Mouse (Mus musculus) testis, postnatal 10 days (tissue): ENCODE data around the gene Gltp.

ENCODE experiments used
- DNase-seq: peaks from one replicate; pipeline ENCODE4 v3.0.0; 2021; ENCODE audit warnings: low spot score

Gltp gene

GRCm38 (mm10) chr5:114658255-114658654 lies 32.5 kb downstream of the Gltp start, which contains the start of gene Trpv4:
Gene Trpv4 (minus strand): TSS chr5:114658421.
- DNase-seq, result peak; percentile 52

DNA sequence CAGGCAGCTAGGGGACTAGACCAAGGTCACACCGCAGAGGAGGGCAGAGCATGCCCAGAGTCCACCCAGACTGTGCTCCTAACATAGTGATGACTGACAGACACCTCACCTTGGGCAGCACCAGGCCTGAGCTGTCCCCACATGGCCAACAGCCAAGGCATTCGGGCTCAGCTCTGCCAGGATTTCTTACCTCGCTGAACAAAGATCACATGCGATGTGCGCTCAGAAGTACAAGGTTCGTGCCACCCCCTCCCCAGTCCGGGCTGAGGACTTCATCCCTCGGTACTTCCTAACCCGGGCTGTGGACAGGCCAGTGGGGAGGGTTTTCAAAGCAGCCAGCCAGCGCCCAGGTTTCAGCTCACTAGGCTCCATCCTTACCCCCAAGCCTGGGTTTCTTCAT lies 33.4 kb downstream of the Gltp start:
- no peak for DNase-seq

DNA sequence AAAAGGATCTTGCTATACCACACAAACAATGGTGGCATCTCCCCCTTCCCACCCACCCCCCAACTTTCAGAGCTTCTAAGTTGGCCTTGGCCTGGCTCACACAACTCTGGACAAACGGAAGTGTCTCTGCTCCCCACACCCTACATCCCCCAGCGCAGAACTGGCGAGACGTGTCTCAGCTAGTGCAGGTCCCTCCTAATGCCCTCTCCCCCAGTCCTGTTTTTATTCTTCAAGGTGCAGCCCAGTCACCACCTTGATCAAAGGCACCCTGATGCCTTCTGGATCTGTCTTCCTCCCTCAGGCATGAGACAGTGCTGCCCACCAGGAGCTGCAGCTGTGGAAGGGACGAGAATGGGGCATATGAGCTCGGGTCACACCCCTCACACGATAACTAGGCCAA lies 34.5 kb downstream of the Gltp start:
- no peak for DNase-seq

- no peak for DNase-seq
Observed at GRCm38 (mm10) chr5:114655721-114656120, 35.1 kb downstream of the Gltp start.

GRCm38 (mm10) chr5:114653656-114654437 lies 36.9 kb downstream of the Gltp start:
- DNase-seq, result no peak

DNA sequence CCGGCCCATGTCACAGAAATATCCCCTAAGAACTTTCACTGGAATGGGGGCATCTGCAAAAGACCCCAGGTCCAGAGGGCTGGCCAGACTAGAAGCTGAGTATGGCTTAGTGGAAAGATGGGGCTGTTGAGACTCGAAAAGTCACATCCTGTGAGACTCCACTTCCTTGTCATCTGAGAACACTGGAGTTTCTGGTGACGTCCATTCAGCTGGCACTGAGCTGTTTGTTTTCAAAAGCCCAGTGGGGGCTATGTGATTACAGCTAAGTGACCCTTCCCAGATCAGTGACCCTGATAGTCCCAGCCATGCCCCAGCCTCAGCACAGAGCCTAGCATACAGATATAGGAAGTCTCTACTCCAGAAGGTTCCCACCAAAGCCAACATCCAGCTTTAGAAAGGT lies 39.3 kb downstream of the Gltp start:
- DNase-seq, result no peak

DNA sequence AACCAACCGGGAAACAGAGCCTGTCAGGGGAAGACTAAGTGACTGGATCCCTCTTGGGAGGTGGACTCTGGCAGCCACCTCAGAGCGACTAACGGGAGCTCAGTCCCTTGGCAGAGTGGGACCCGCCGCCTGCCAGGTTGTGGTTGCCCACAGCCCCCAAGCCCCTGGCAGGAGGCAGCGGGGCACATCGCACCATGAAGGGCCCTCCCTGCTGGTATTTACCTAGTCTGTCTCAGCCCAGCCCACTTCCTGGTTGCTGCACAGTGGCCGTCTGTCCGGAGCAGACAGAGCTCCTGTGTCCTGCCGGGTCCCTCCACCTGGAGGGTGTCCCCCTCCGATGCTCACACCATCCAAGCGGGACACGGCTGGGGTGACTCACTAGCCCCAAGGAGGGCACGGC lies 39.8 kb downstream of the Gltp start:
- no peak for DNase-seq

DNA sequence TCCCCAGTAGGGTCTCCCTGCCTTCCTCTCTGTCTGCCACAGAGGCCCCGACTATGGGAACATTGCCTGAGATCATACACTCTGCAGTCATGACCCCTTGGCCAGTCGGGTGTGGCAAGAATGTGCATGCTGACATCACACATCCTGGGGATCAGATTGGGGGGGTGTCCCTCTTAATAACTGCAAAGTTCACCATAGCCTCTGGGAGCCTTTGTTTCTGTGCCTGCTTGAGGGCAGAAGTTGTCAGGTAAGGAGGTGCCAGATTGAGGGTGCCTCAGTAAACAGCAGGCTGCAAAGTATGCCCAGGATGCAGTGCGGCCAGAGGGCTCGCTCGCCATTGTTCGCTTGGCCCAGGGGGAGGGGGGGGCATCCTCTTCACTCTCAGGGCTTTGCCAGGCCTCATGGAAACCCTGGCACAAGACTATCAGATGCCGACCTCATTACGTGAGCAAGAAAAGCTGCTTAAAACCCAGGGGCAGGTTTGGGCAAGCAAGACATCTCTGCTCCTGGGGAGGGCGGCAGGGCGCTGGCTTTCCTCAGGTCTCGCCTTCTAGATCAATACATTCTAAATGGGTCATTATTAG lies 42.0 kb downstream of the Gltp start:
- no peak for DNase-seq

DNA sequence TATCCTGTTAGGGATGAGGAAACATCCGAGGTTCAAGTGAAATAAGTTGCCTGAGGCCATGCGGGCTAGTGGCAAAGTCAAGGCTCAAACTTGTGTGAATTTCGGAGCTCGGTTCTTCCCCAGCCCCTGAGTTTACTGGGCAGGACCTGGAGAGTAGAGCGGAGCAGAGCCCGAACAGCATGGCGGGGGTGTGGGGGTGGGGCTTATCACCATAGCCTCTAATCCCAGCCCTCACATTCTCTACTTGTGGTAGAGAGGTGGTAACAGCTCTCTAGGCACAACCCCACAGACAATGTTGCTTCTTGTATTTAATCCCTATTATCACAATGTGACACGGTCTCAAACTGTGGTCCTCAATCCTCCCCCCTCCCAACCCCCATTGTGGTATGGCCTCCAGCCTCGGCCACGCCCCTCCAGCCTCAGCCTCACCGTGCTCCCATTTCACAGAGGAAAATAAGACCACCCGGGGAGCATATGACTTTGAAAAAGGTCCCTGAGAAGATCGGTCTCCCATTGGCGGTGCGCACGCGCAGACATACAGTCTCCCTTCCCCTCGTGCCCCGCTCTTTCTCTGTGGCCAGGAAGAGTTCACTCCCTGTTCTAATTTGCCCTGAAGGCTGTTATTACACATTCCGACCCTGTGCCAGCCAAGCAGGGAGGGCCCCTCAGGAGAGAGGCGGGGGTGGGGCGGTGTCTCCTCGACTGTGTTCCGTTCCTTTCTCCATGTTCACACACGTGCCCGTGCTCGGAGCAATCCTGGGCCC lies 43.4 kb downstream of the Gltp start:
- peak; percentile 68 for DNase-seq

DNA sequence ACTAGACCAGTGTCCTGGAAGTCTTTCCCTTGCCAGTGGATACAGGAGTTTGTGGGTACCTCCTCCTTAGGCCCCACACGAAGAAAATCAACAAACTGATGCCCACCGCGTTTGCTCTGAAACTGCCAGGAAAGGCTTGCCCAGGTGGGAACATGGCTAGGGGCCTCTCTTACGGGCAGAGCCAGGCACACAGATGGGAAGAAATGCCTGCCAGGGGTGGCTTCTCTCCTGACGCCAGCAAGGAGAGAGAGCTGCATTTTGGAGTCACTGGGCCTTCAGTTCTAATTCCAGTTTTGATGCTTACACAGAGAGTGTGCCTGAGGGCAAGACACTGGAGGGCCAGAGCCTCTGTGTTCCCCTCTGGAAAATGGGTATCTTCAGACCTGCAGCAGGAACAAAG lies 44.9 kb downstream of the Gltp start:
- no peak for DNase-seq

DNA sequence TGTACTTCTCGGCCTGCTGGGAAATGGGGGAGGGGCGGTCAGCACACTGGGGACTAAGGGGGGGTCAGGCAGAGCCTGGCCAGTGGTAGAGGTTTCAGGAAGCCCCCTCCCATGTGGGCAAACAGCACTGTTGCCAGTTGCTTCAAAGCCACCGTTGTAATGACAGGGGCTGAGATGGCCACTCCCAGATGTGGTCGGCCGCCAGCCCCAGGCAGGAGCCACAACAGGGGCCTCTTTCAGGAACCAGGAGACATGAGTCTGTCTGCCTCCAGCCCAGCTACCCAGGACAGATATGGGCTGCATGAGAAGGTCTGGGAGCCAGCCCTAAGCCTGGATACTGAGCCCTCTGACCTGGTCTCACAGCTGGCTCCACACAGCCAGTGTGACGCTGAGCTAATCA lies 45.9 kb downstream of the Gltp start:
- DNase-seq, result no peak

DNA sequence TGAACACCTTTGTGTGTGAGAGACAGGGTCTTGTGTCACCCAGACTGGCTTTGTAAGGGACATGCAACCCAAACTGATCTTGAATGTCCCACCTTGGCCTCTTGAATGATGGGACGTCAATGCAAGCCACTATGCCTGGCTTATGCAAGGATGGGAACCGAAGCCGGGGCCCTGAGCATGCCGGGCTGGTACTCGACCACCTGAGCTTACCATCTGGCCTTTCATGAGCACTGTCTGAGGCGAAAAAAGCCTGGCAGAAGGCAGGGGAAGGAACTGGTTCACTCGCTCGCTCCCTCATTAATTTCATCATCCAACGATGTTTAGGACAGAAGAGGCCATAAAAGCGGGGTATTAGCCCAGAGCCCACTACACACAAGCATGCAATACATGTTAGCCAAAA lies 50.0 kb downstream of the Gltp start:
- no peak for DNase-seq

DNA sequence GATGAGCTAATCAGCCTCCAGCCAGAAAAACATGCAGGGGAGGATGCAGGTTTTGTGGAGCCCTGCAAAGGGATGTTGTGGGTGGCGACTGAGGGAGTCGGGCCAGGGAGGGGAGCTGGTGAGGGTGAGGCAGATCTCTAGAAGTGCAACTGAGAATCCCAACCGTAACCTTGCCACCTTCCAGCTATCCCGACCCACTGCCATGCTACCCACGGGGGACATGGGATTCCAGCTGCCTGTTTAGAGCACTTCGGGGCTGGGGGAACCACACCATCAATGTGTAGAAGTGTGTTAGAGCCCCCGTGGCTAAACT lies 51.2 kb downstream of the Gltp start:
- DNase-seq, result no peak

DNA sequence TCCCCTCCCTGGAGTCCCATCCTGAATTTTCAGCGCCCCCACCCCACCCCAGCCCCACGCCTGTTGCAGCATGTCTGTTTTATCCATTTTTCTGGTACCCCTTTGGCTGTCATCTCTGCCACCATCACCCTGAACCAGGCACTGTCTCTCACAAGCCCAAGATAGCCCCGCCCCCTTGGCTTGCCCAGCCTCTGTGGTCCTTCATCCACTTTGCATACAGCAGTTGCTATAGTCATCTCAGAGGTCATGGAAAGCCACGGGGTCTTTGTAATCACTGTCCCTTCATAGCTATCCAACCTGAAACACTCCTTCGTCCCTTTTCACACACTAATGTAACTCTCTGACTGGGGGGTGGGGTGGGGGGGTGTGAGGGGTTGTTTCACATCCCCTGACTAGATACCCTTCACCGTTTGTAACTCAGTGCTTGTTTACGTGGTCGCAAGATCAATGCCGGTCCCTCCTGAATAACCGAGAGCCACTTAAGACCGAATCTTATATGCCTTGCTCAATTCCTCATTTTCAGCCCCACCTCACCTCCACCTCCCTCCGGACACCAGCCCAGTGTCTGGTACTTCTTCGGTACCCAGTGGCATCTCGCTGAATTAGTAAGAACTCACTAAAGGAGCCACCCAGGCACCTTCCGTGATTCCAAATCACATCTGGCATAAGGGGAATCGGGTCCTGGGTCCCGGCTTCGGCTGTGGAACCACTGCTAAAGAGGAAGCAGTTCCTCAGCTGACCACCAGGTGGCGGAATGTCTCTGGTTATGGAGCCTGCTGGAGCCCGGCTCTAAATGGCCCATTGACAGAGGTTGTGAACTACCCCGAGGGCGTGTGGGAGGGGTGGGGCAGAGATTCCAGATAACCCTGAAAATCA lies 51.8 kb downstream of the Gltp start:
- peak; percentile 94 for DNase-seq

DNA sequence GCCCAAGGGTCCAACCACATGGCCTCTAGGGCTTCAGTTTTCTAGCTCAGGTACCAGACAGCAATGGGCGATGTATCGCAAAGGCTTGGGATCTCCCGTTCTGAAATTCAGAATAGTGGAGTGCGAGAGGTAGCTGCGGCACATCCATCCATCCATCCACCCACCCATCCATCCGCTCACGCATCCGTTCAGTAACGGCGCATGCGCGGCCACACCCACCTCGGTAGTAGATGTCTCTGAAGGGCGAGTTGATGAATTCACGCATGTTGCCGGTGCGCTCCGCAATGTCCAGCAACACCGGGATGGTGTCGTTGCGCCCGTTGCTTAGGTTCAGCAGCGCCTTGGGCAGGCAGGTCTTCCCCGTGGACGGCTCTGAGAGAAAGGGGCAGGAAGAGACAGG lies 54.7 kb downstream of the Gltp start:
- no peak for DNase-seq

DNA sequence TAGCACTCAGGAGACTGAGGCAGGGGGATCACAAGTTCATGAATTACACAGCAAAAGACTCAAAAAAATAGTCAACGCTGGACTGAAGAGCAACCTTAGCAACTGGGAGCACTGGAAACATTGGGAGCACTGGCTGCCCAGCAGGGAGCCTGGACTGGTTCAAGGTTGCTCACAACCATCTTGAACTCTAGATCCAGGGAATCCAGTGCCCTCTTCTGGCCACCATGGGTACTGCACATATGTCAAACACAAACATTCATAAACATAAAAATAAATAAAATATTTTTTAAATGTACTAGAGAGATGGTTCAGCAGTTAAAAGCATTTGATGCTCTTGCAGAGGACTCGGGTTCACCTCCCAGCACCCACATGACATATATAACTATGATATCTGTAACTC lies 59.4 kb downstream of the Gltp start:
- no peak for DNase-seq

- peak; percentile 86 for DNase-seq
Observed at GRCm38 (mm10) chr5:114625590-114625989, 65.2 kb downstream of the Gltp start.

- DNase-seq, result no peak
Observed at GRCm38 (mm10) chr5:114620305-114620704, 70.5 kb downstream of the Gltp start.
